ENCODE assay signal across 19 mouse cellular contexts in the genomic region with DNA sequence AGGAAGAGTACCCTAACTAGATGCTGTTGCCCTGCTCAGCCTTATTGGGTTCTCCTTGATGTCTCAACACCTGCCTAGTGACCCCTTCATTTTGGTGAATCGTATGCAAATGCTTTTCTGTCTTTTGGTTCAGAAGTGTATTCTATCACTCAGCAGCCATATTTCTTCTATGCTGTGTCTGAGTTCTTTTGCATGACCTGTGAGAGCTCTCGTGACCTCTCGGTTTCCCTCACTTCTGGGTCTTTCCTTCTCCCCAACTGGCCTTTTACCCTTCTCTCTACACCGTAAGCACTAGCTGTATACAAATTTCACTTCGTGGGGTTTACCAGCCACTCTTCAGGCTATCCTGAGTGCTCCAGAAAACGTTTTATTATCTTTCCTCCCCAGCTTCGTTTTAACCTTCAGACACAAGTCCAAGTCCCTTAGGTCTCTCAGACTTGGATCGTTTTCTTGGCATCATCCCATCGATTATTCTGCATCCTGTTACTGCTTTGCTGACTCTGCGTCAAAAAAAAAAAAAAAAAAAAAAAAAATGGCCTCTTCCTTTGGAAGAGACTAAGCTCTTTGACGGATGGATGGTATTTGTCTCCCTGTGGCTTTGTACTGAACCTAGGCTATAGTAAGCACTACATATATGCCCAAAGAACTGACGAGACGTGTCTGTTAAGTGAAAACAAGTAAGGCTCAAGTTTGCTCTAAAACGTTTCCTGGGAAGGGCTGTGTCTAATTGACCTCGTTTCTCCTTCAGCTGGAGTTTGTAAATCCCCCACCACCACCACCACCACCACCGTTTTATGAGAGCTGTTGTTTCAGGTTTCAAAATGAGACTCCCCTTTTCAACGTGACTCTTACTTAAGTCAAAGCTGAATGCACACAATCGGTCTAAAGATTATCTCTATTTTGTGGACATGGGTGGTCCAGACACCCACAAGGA. TPM values are rescaled to one million over a fixed set of nuclear protein-coding genes. Genes with fewer than 3 reads are reported as not detected.
A peak's percentile ranks its signal among the peaks of the same experiment; 100 is the strongest.
DNase-seq lines count a peak whose midpoint lies in the region; ATAC-seq and TF ChIP-seq lines count a peak whose summit lies in the region.
"Had no signal": no experiment of that assay in that cellular context is flagged by ENCODE, and none has a peak within 500 bp of the region (broad histone marks: within the 10 kb centered on the region; RNA-seq: fewer than 3 reads in every experiment).

No protein-coding gene starts in this region.

- no peaks in the 10 kb centered on the region for H3K9me3 ChIP-seq in midbrain, embryonic 13.5 days
- no peaks in the 10 kb centered on the region for H3K9me3 ChIP-seq in midbrain, embryonic 16.5 days (replicated peaks; ENCODE audit: control insufficient read depth, low read length, poor library complexity, severe bottlenecking)
- H3K9me3 ChIP-seq: embryonic facial prominence, embryonic 12.5 days; heart, embryonic 13.5 days; hindbrain, embryonic 12.5 days; kidney, embryonic 15.5 days; limb, embryonic 12.5 days had no signal

- no peak overlapping the region for H3K4me2 ChIP-seq in midbrain, embryonic 13.5 days (replicated peaks)
- no peak overlapping the region for H3K4me2 ChIP-seq in midbrain, embryonic 16.5 days (ENCODE audit: low read length)
- H3K4me2 ChIP-seq: embryonic facial prominence, embryonic 12.5 days; heart, embryonic 13.5 days; hindbrain, embryonic 12.5 days; kidney, embryonic 15.5 days; limb, embryonic 12.5 days had no signal

- H3K27me3 ChIP-seq in midbrain, embryonic 13.5 days: no peaks in the 10 kb centered on the region
- no peaks in the 10 kb centered on the region for H3K27me3 ChIP-seq in midbrain, embryonic 16.5 days (ENCODE audit: control insufficient read depth, insufficient read depth, low read depth, low read length)
- no peaks in the 10 kb centered on the region for H3K27me3 ChIP-seq in small intestine, adult 2 months (ENCODE audit: control insufficient read depth, insufficient read depth, low read length)
- H3K27me3 ChIP-seq: embryonic facial prominence, embryonic 12.5 days had no signal

- no peaks in the 10 kb centered on the region for H3K36me3 ChIP-seq in midbrain, embryonic 13.5 days
- no peaks in the 10 kb centered on the region for H3K36me3 ChIP-seq in midbrain, embryonic 16.5 days (ENCODE audit: control insufficient read depth, insufficient read depth, low read length)
- H3K36me3 ChIP-seq in small intestine, adult 2 months (ENCODE audit: control insufficient read depth, insufficient read depth, low read length): no peaks in the 10 kb centered on the region
- H3K36me3 ChIP-seq: embryonic facial prominence, embryonic 12.5 days; heart, embryonic 13.5 days; hindbrain, embryonic 12.5 days; kidney, embryonic 15.5 days; limb, embryonic 12.5 days had no signal

- no peak overlapping the region for H3K27ac ChIP-seq in gastrocnemius, adult 2 months
- no peak overlapping the region for H3K27ac ChIP-seq in midbrain, embryonic 13.5 days
- no peak overlapping the region for H3K27ac ChIP-seq in midbrain, embryonic 16.5 days (ENCODE audit: low read length)
- peak overlapping the region; percentile 59 for H3K27ac ChIP-seq in bone marrow macrophage, adult 2 months (ENCODE audit: insufficient read depth, low read depth, low read length)
- peak overlapping the region; percentile 13; the same call in 1 of the 2 replicates for H3K27ac ChIP-seq in small intestine, adult 2 months (ENCODE audit: insufficient read depth, low read depth, low read length)
- H3K27ac ChIP-seq: embryonic facial prominence, embryonic 12.5 days; heart, embryonic 13.5 days; hindbrain, embryonic 12.5 days; kidney, embryonic 15.5 days; limb, embryonic 12.5 days had no signal

- WGBS in midbrain, embryonic 13.5 days: 72% methylated on average over 18 of the region's 18 CpGs
- 71% methylated on average over 18 of the region's 18 CpGs for WGBS in midbrain, embryonic 16.5 days
- WGBS in small intestine, adult 2 months: 48% methylated on average over 18 of the region's 18 CpGs

- H3K9ac ChIP-seq in midbrain, embryonic 13.5 days (replicated peaks): no peak overlapping the region
- H3K9ac ChIP-seq in midbrain, embryonic 16.5 days (ENCODE audit: low read depth, low read length): no peak overlapping the region
- H3K9ac ChIP-seq: embryonic facial prominence, embryonic 12.5 days; heart, embryonic 13.5 days; hindbrain, embryonic 12.5 days; kidney, embryonic 15.5 days; limb, embryonic 12.5 days; liver, postnatal 0 days had no signal

- DNase-seq in gastrocnemius, adult 2 months: no peak
- no peak for DNase-seq in gastrocnemius, postnatal 14 days
- no peak for DNase-seq in layer of hippocampus, postnatal 14 days (ENCODE audit: low spot score in 2 of 2)
- no peak for DNase-seq in left cerebral cortex, adult 8-10 months (ENCODE audit: low spot score in 2 of 2)
- DNase-seq: cerebellum, adult 2 months; liver, postnatal 0 days; right cerebral cortex, postnatal 4 days had no signal

- H3K4me3 ChIP-seq in gastrocnemius, adult 2 months: peak overlapping the region; percentile 36
- H3K4me3 ChIP-seq in midbrain, embryonic 13.5 days (replicated peaks): no peak overlapping the region
- H3K4me3 ChIP-seq in midbrain, embryonic 16.5 days (ENCODE audit: low read depth, low read length): no peak overlapping the region
- H3K4me3 ChIP-seq in bone marrow macrophage, adult 2 months (ENCODE audit: insufficient read depth, low read length): no peak overlapping the region
- no peak overlapping the region for H3K4me3 ChIP-seq in small intestine, adult 2 months (ENCODE audit: low read depth, low read length)
- H3K4me3 ChIP-seq: embryonic facial prominence, embryonic 12.5 days; heart, embryonic 13.5 days; hindbrain, embryonic 12.5 days; kidney, embryonic 15.5 days; limb, embryonic 12.5 days had no signal

- no peak for TF ChIP-seq POLR2A in bone marrow macrophage, adult 2 months (IDR thresholded peaks at IDR 0.05; ENCODE audit: borderline replicate concordance, low read depth, low read length)
- no peak for TF ChIP-seq POLR2A in small intestine, adult 2 months (IDR thresholded peaks at IDR 0.05; ENCODE audit: low read depth, low read length)

- 0 out of 2 replicates have a peak, but pooled peaks have one; percentile 12 for ATAC-seq in midbrain, embryonic 13.5 days
- ATAC-seq in midbrain, embryonic 16.5 days: no peak

- H3K4me1 ChIP-seq in midbrain, embryonic 13.5 days (replicated peaks): no peaks in the 10 kb centered on the region
- no peaks in the 10 kb centered on the region for H3K4me1 ChIP-seq in midbrain, embryonic 16.5 days (ENCODE audit: control insufficient read depth, insufficient read depth, low read length)
- H3K4me1 ChIP-seq in bone marrow macrophage, adult 2 months (ENCODE audit: control insufficient read depth, insufficient read depth, low read length): peaks cover 15% of the 10 kb centered on the region
- no peaks in the 10 kb centered on the region for H3K4me1 ChIP-seq in small intestine, adult 2 months (ENCODE audit: control insufficient read depth, insufficient read depth, insufficient read length, low read length)
- H3K4me1 ChIP-seq: embryonic facial prominence, embryonic 12.5 days; heart, embryonic 13.5 days; hindbrain, embryonic 12.5 days had no signal

- no peak for TF ChIP-seq CTCF in gastrocnemius, adult 2 months (IDR thresholded peaks at IDR 0.05)
- no peak for TF ChIP-seq CTCF in bone marrow macrophage, adult 2 months (IDR thresholded peaks at IDR 0.05; ENCODE audit: low read depth, low read length)
- TF ChIP-seq CTCF in small intestine, adult 2 months (IDR thresholded peaks at IDR 0.05; ENCODE audit: extremely low read depth, insufficient read length, insufficient replicate concordance, low read depth, low read length): no peak

- intact Hi-C loops in gastrocnemius, adult 2 months (cut with DNase I): loop anchor here (5.0 kb wide), 2 partner anchors 112 to 472 kb away; no protein-coding TSS in a partner anchor
- intact Hi-C loops in gastrocnemius, postnatal 14 days (cut with DNase I; ENCODE audit: low total_unique reads): loop anchor here (5.0 kb wide), 1 partner anchor 107 kb away; no protein-coding TSS in a partner anchor

RNA-seq across cellular contexts. Expression of a gene that starts 23.9 kb away (rescaled TPM):
- not detected for total RNA-seq in gastrocnemius, adult 2 months (2021)
- not detected for total RNA-seq in gastrocnemius, postnatal 14 days (2021)
- 0.73 and 1.1 TPM in 2 replicates for polyA plus RNA-seq in midbrain, embryonic 13.5 days (2015; fragmentation: Nextera tagmentation; extraction: Ambion mirVana)
- 0.23 and 0.60 TPM in 2 replicates for polyA plus RNA-seq in midbrain, embryonic 16.5 days (2015; fragmentation: Nextera tagmentation; extraction: Ambion mirVana)
- polyA plus RNA-seq in bone marrow macrophage, adult 2 months (2012; ENCODE audit: insufficient read depth, insufficient read length, missing spikeins): not detected in 2 replicates
- polyA plus RNA-seq in small intestine, adult 2 months (2012; rRNA removed): 3.1 and 19.1 TPM in 2 replicates
- total RNA-seq in layer of hippocampus, postnatal 14 days (2021): under 1 TPM in 1 of 2 experiments, not detected in 1; 0.64 TPM
- not detected for total RNA-seq in left cerebral cortex, adult 8-10 months (2022)
- total RNA-seq: layer of hippocampus, postnatal 10 days; megakaryocyte, adult 5-6 weeks had no signal
- polyA plus RNA-seq: cerebellum, adult 2 months; heart, embryonic 13.5 days; hindbrain, embryonic 12.5 days; liver, postnatal 0 days; urinary bladder, adult 2 months had no signal

RNA-seq across cellular contexts. Expression of a gene that starts 47.5 kb away (rescaled TPM):
- 1 to 10 TPM; 4.6 to 5.2 TPM for total RNA-seq in gastrocnemius, adult 2 months (2021)
- 1 to 10 TPM; 3.7 to 7.3 TPM for total RNA-seq in gastrocnemius, postnatal 14 days (2021)
- polyA plus RNA-seq in midbrain, embryonic 13.5 days (2015; fragmentation: Nextera tagmentation; extraction: Ambion mirVana): 1.4 and 1.6 TPM in 2 replicates
- polyA plus RNA-seq in midbrain, embryonic 16.5 days (2015; fragmentation: Nextera tagmentation; extraction: Ambion mirVana): 1.3 and 2.0 TPM in 2 replicates
- polyA plus RNA-seq in bone marrow macrophage, adult 2 months (2012; ENCODE audit: insufficient read depth, insufficient read length, missing spikeins): 0.34 and 0.60 TPM in 2 replicates
- 12.8 and 77.5 TPM in 2 replicates for polyA plus RNA-seq in small intestine, adult 2 months (2012; rRNA removed)
- 1 to 10 TPM in 1 of 2 experiments, under 1 TPM in 1; 0.78 to 1.0 TPM for total RNA-seq in layer of hippocampus, postnatal 14 days (2021)
- total RNA-seq in left cerebral cortex, adult 8-10 months (2022): 1 to 10 TPM; 1.9 to 3.3 (median 2.6) TPM

Comparison
In these comparisons a context has a peak if more than half of its experiments do, and no peak if none do; other contexts are left out.
1. H3K27ac ChIP-seq: peak in bone marrow macrophage, adult 2 months (single experiment) and small intestine, adult 2 months (single experiment); none in gastrocnemius, adult 2 months (single experiment), midbrain, embryonic 13.5 days (single experiment) and midbrain, embryonic 16.5 days (single experiment).